Mouse (Mus musculus) liver, postnatal 0 days (tissue): Measurements from ENCODE around the gene Ccdc189. TPM values are rescaled to one million over a fixed set of nuclear protein-coding genes. Genes with fewer than 3 reads are reported as not detected.

Experiments used
- ATAC-seq: fragments of 200-750 bp; cut with Nextera tagmentation; 2 replicates; pipeline ENCODE4 v1.8.0; 2017; ENCODE audit warnings: mild to moderate bottlenecking, moderate library complexity
- DNase-seq: peaks from one replicate; pipeline ENCODE4 v3.0.0-alpha.2; 2016
- H3K27ac ChIP-seq: fragments of 300-500 bp; sonication (generic); 2 replicates; pipeline ENCODE4 v1.5.1; 2014; ENCODE audit warnings: antibody characterized with exemption, moderate library complexity, mild to moderate bottlenecking, low read depth
- H3K27me3 ChIP-seq: fragments of 300-500 bp; sonication (generic); 2 replicates; pipeline ENCODE4 v1.6.1; 2014; ENCODE audit warnings: low read length, control low read depth, mixed read lengths; ENCODE audit not compliant: insufficient read depth
- H3K36me3 ChIP-seq: fragments of 300-500 bp; sonication (generic); replicated peaks from 2 replicates; pipeline ENCODE4 v1.6.1; 2014; ENCODE audit warnings: mild to moderate bottlenecking, control low read depth, low read length, moderate library complexity, mixed read lengths; ENCODE audit not compliant: insufficient read depth
- H3K4me1 ChIP-seq: fragments of 300-500 bp; sonication (generic); 2 replicates; pipeline ENCODE4 v1.6.1; 2014; ENCODE audit warnings: antibody characterized with exemption, mild to moderate bottlenecking, control low read depth; ENCODE audit not compliant: insufficient read depth
- H3K4me2 ChIP-seq: fragments of 300-500 bp; sonication (generic); 2 replicates; pipeline ENCODE4 v1.6.1; 2014; ENCODE audit warnings: low read depth, mild to moderate bottlenecking, low read length, moderate library complexity, mixed read lengths
- H3K4me3 ChIP-seq: fragments of 300-500 bp; sonication (generic); 2 replicates; pipeline ENCODE4 v1.5.1; 2014; ENCODE audit warnings: low read depth, low read length
- H3K9ac ChIP-seq: fragments of 300-500 bp; sonication (generic); replicated peaks from 2 replicates; pipeline ENCODE4 v1.6.1; 2014; ENCODE audit warnings: mild to moderate bottlenecking, moderate library complexity
- H3K9me3 ChIP-seq: fragments of 300-500 bp; sonication (generic); 2 replicates; pipeline ENCODE4 v1.6.1; 2016; ENCODE audit warnings: mild to moderate bottlenecking, control low read depth, low read length, mixed read lengths
- CTCF ChIP-seq: sonication (generic); IDR thresholded peaks from 2 replicates; pipeline ENCODE4 v1.5.1; 2016; ENCODE audit warnings: antibody characterized with exemption, low read depth
- EP300 ChIP-seq: IDR thresholded peaks from 2 replicates; pipeline ENCODE4 v1.6.1; 2016; ENCODE audit warnings: antibody characterized with exemption, low read depth, mild to moderate bottlenecking
- WGBS: fragments of 180-500 bp; shearing (Covaris S2); extraction: QIAGEN DNeasy Blood & Tissue Kit; methylation state at CpG from one replicate; pipeline ENCODE4 v1.1.7; 2014; ENCODE audit not compliant: insufficient replicate concordance; 5-methylcytosine and 5-hydroxymethylcytosine counted together
- polyA plus RNA-seq: library from polyadenylated mRNA; unstranded; fragments of >200 nt; fragmentation: Nextera tagmentation; extraction: Ambion mirVana; gene quantifications from 2 replicates; pipeline ENCODE4 v1.2.1, GENCODE M21; 2015

The Ccdc189 gene
- polyA plus RNA-seq, 1 experiment from 2014 or later: 4.7 TPM

DNA sequence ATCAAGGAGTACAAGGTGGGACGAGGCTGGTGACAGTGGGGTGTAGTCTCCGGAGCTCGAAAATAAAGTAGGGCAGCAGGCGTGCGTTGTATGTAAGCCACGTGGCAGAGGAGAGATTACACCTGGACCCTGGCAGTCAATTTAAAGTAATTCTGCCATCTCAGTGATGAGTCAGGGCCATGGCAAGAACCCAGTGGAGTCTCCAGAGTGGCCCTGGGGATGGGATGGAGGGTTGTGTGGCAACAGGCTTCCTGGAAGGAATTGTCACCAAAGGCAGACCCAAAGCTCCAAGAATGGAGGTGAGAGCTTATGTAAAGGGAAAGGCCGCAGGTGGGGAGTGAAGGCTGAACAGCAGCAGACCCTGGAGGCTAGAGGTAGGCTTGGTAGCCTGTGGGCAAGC, 12.2 kb upstream of the Ccdc189 start:
- H3K27ac ChIP-seq: no peak overlapping the region
- no peaks in the 10 kb centered on the region for H3K27me3 ChIP-seq
- no peak overlapping the region for H3K4me2 ChIP-seq
- no peak overlapping the region for H3K9ac ChIP-seq
- H3K4me1 ChIP-seq: no peaks in the 10 kb centered on the region
- WGBS: 91% methylated on average over 7 of the region's 7 CpGs
- peaks cover 83% of the 10 kb centered on the region for H3K36me3 ChIP-seq
- ATAC-seq: no peak
- DNase-seq: no peak
- TF ChIP-seq CTCF (no peak), EP300 (no peak)
- H3K4me3 ChIP-seq: no peak overlapping the region
- H3K9me3 ChIP-seq: no peaks in the 10 kb centered on the region

DNA sequence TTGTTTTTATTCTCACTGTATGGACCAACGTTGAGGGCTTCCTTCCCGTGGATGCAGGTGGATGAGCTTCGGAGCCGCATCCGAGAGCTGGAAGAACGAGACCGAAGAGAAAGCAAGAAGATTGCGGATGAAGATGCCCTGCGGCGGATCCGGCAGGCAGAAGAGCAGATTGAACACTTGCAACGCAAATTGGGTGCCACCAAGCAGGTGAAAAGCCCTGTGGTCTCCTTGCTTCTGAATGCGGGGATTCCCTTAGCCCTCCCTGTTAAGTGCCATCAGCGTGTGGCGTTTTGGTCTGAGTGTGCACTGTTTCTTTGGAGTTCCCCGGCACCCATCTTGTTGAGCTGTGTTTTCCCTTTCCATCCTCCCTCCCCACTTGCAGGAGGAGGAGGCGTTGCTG, 8.4 kb upstream of the Ccdc189 start:
- TF ChIP-seq CTCF: no peak
- no peak for TF ChIP-seq EP300
- DNase-seq (no peak), ATAC-seq (no peak)
- H3K9ac ChIP-seq: no peak overlapping the region
- no peaks in the 10 kb centered on the region for H3K9me3 ChIP-seq
- H3K27ac ChIP-seq: no peak overlapping the region
- WGBS: 92% methylated on average over 17 of the region's 17 CpGs
- no peaks in the 10 kb centered on the region for H3K27me3 ChIP-seq
- H3K4me2 ChIP-seq: no peak overlapping the region
- no peak overlapping the region for H3K4me3 ChIP-seq
- no peaks in the 10 kb centered on the region for H3K4me1 ChIP-seq
- peaks cover 93% of the 10 kb centered on the region for H3K36me3 ChIP-seq

DNA sequence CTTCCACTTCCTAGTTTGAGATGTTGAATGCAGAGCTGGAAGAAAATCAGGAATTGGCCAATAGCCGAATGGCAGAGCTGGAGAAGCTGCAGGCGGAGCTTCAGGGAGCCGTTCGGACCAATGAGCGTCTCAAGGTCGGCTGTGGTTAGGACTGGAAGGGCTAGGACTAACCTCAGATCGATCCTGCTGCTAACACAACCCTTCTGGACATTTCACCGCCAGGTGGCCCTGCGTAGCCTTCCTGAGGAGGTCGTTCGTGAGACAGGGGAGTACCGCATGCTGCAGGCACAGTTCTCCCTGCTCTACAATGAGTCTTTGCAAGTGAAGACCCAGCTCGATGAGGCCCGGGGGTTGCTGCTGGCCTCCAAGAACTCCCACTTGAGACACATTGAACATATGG, 4.2 kb upstream of the Ccdc189 start:
- Histone ChIP-seq H3K27me3 (no peaks in the 10 kb centered on the region), H3K9me3 (no peaks in the 10 kb centered on the region), H3K36me3 (peaks cover 71% of the 10 kb centered on the region), H3K4me1 (peaks cover 8% of the 10 kb centered on the region), H3K4me2 (no peak overlapping the region), H3K9ac (no peak overlapping the region), H3K27ac (no peak overlapping the region), H3K4me3 (no peak overlapping the region)
- DNase-seq: no peak
- TF ChIP-seq EP300: no peak
- no peak for TF ChIP-seq CTCF
- 87% methylated on average over 14 of the region's 14 CpGs for WGBS
- ATAC-seq: no peak

DNA sequence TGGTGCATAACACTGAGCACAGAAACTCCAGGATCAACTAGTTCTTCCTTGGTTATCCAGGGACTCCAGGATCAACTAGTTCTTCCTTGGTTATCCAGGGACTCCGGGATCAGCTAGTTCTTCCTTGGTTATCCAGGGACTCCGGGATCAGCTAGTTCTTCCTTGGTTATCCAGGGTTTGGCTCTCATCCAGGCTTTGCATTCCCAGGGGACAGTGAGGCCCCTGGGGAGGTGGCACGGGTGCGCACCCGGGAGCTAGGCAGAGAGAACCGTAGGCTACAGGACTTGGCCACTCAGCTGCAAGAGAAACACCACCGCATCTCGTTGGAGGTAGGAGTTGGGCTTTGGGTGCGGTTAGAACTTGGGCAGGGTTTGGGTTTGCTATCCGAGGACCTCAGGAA, 2.7 kb upstream of the Ccdc189 start:
- Histone ChIP-seq H3K4me3 (no peak overlapping the region), H3K9ac (no peak overlapping the region), H3K4me2 (no peak overlapping the region), H3K36me3 (peaks cover 56% of the 10 kb centered on the region), H3K4me1 (peaks cover 12% of the 10 kb centered on the region), H3K27ac (no peak overlapping the region), H3K9me3 (no peaks in the 10 kb centered on the region), H3K27me3 (no peaks in the 10 kb centered on the region)
- ATAC-seq: no peak
- 89% methylated on average over 10 of the region's 10 CpGs for WGBS
- no peak for DNase-seq
- no peak for TF ChIP-seq EP300
- TF ChIP-seq CTCF: no peak

DNA sequence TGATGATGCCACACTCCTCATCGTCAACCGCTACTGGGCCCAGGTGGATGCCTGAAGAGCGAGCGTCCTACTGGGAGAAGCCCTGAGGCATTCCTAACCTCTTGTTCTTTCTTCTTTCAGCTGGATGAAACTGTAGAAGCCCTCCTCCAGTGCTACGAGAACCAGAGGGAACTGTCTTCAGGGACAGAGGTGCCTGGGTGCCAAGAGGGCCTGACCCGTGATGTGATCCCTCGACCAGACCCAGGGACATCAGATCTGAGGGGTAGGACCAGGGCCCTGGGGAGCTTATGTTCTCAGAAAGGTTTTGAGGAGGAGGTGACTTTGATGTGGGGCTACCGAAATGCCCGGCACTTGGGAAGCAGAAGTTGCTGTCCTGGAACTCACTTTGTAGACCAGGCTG, 1.2 kb upstream of the Ccdc189 start:
- Histone ChIP-seq H3K9ac (peak overlapping the region; percentile 94), H3K27me3 (no peaks in the 10 kb centered on the region), H3K4me3 (peak overlapping the region; percentile 99), H3K27ac (no peak overlapping the region), H3K4me1 (peaks cover 16% of the 10 kb centered on the region), H3K36me3 (peaks cover 44% of the 10 kb centered on the region), H3K4me2 (peak overlapping the region; percentile 90), H3K9me3 (no peaks in the 10 kb centered on the region)
- ATAC-seq (no peak), DNase-seq (no peak)
- 87% methylated on average over 9 of the region's 9 CpGs for WGBS
- TF ChIP-seq CTCF: no peak
- no peak for TF ChIP-seq EP300

DNA sequence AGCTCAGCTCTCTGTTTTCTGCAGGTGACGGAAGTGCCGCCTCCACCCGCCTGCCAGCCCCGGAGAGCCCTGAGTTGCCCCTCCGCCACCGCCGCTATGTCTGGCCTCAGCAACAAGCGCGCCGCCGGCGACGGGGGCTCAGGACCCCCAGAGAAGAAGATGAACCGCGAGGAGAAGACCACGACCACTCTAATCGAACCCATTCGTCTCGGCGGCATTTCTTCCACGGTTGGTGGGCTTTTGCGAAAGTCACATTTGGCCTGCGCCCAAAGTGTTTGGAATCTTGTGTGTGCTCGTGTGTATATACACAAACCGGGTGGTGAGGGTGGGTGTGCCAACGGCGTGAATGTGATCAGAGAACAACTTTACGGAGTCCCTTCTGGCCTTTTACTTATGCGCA, 506 bp upstream of the Ccdc189 start:
- H3K4me3 ChIP-seq: peak overlapping the region; percentile 99
- H3K36me3 ChIP-seq: peaks cover 42% of the 10 kb centered on the region
- WGBS: 4% methylated on average over 29 of the region's 29 CpGs
- ATAC-seq (peak; percentile 17), DNase-seq (no peak)
- H3K9ac ChIP-seq: peak overlapping the region; percentile 94
- peak overlapping the region; percentile 90 for H3K4me2 ChIP-seq
- H3K9me3 ChIP-seq: no peaks in the 10 kb centered on the region
- H3K27me3 ChIP-seq: no peaks in the 10 kb centered on the region
- H3K27ac ChIP-seq: peak overlapping the region; percentile 73
- peaks cover 16% of the 10 kb centered on the region for H3K4me1 ChIP-seq
- no peak for TF ChIP-seq CTCF
- no peak for TF ChIP-seq EP300

DNA sequence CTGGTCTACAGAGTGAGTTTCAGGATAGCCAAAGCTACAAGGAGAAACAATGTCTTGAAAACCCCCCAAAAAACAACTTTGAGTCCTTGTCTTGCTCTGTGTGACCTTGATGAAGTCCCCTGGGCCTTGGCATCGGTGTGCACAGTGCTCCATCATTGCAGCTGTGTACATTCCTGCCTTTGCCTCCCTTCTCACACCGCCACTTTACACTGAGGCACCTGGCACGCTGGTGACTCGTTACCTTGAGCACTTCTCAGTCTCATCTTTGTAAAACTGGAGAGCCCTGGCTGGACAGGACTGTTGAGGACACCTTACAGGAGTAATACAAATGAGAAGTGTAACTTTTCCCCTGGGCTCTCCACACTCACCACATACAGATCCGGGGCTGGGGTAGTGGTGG, 1.2 kb downstream of the Ccdc189 start:
- peaks cover 16% of the 10 kb centered on the region for H3K4me1 ChIP-seq
- no peak overlapping the region for H3K27ac ChIP-seq
- no peak overlapping the region for H3K9ac ChIP-seq
- no peak for TF ChIP-seq CTCF
- no peak for TF ChIP-seq EP300
- peak overlapping the region; percentile 90 for H3K4me2 ChIP-seq
- H3K4me3 ChIP-seq: peak overlapping the region; percentile 99
- DNase-seq (no peak), ATAC-seq (no peak)
- no peaks in the 10 kb centered on the region for H3K9me3 ChIP-seq
- no peaks in the 10 kb centered on the region for H3K27me3 ChIP-seq
- H3K36me3 ChIP-seq: peaks cover 43% of the 10 kb centered on the region
- WGBS: 67% methylated on average over 5 of the region's 5 CpGs
